Mouse (Mus musculus): ENCODE measurements around the gene 2210010C04Rik.

Gene 2210010C04Rik

DNA sequence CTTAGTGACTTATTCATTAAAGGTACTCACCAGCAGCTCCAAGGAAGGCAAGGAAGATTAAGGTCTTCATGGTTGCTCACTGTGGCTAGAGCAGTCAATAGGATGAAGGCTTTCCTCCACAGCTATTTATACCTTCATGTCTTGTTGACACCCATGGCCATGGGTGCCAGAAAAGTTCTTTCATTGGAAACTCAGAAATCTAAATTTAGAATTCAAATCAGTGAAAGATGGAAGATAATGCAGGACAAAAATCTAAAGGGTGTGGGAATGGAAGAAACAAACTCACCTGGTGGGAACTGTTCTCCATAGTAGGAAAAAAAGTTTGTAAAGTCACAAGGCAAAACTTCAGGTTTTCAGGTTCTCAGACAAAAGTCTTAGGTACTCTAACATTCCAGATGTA is at the start of gene 2210010C04Rik:
Gene 2210010C04Rik, minus strand, starts transcription at position 101 of the 400 bp plus-strand sequence.
- no peak for DNase-seq

DNA sequence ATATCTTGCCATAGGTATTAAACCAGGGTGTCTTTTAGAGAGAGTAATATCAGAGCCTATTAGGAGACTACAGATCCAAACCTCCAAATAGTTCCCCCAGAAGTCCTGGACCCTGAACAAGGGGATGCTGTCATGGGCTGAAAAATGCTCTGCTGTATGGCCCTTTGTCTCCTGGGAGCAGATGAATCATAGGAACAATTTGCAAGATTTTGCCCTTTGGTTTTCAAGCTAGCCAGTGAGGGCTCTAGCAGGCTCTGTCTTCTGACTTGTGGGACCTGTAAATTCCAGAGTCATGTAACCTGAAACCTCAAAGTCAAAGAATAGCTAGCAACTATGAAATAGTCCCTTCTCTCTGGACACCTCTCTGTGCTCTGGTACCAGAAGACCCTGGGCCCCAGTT is 44.8 kb upstream of the 2210010C04Rik start:
- DNase-seq: no peak

DNA sequence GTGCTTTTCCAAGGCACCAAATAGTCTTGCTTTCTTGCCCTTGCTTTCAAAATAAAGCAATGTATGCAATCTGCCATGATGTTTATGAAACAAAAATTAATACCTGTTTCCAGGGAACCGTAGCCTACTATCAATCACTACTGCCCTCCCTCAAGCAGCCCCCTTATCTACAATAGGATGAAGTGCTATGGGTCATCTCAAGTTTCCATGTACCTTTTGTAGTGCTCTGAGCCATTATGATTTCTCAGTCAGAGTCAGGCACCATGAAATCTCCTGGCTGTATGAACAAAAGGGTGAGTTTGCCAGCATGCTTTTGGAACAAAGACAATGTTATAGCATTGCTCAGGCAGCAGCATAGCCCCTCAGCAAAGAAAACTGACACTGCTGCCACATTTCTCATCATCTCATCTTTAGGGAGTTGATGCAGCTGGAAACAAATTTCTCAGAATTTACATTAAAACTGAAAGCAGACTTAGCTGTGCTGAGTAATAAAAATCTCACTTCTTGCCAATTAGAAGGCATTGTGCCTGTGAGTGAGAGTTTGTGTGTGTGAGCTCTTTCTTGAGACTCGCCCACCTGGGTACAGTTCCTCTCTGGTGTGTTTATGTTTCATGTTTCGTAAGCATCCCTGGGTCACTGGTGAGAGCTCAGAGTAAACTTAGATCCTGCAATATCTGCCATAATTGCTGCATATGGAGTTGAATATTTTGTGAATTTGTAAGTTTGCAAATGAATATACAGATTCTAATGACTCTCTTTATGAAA is 43.4 kb upstream of the 2210010C04Rik start:
- no peak for DNase-seq

DNA sequence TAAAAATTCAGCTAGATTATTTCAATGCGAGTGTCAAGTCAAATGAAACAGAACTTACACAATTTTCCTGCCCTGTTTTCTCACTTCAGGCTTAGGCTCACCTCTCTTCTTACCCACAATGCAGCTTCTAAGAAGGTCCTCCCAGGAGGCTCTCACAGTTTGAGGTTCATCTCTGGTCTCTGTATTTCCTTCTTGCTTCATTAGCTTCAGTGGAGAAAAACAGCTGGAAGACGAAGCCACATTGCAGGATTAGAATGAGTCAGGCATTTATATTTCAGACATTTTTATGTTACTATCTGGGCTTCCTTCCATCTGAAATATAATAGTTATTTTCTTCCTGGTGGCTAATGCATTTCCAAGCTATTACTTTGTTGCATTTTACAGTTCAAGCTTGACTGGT is 40.4 kb upstream of the 2210010C04Rik start:
- no peak for DNase-seq

DNA sequence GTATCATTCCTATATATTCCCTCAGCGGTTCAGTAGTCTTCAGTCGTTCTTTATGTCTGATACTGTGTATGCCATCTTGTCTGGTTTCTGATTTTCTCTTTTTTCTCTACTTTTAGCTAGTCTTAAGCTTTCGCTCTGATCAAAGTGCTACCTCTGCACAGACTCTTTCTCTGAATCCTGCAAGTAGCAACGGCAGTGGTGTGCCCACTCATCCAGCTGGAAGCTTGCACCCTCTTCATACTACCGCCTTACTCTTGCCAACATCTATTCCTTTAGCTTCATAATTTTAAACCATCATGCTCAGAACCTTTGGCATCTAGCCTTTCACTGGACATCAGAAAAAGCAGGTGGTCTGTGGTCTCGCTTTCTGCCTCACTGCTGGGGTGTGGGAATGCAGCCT is 28.0 kb upstream of the 2210010C04Rik start:
- DNase-seq: no peak

DNA sequence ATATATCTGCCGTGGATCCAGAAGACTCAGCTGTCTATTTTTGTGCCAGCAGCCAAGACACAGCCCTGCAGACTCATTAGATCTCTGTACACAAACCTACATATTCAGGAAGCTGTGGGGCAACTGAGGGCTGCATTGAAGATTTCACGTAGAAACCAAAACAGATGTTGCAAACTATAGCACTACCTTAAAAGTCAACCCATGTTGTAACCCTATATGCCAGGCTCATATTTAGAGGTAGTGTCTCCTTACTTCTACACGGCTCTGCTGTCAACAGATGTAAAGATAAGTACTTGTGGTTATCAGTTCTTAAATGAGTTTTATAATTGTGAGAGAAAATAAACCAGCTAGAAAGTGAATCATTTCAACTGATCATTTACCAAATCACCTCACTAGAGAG is 27.4 kb upstream of the 2210010C04Rik start:
- DNase-seq: no peak

DNA sequence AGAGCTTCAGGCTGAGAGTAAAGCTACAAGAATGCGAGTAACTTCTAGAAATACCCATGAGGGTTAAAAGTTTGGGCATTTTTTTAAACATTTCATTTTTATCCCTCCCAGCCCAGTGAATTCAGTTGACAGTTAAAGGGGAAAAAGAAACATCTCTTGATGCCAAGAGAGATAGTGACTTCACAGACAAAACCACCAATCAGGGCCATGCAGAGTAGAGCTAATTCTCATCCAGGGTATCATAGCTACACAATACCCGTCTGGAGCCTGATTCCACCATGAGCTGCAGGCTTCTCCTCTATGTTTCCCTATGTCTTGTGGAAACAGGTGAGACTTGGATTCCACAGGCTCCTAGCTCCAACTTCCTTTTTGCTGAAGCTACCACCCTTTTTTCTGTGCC is 26.8 kb upstream of the 2210010C04Rik start:
- DNase-seq: no peak

DNA sequence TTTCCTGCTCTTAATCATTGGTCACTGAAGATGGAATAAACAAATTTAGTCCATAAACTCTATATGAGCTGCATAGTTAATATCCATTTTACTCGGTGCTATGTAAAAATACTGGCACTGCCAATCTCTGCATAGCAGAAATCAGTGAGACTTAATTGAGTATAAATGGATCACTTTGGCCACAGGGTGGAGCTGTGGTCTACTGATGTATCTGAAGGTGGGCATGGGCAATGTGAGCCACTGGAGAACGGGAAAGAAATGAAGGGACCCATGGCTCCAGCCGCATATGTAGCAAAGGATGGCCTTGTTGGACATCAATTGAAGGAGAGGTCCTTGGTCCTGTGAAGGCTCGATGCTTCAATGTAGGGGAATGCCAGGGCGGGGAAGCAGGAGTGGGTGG is 25.8 kb upstream of the 2210010C04Rik start:
- DNase-seq: no peak

DNA sequence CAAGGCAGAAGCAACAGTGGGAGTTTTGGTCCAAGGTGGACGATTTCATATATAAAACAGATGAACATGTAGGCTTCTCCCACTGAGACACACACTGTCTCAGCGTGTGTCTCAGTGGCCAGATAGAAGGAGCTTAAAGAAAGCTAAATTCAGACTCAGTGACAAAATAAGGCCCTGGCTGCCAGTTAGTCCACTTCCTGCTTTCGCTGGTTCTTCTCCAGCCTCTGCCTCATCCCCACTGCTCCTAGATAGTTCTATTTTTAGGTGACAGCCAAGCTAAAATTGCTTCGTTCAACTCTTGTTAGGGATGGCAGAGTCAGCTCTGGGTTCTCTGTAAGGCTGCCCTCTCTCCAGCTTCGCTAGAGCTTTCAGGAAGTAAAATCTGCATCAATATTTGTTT is 22.3 kb upstream of the 2210010C04Rik start:
- no peak for DNase-seq

DNA sequence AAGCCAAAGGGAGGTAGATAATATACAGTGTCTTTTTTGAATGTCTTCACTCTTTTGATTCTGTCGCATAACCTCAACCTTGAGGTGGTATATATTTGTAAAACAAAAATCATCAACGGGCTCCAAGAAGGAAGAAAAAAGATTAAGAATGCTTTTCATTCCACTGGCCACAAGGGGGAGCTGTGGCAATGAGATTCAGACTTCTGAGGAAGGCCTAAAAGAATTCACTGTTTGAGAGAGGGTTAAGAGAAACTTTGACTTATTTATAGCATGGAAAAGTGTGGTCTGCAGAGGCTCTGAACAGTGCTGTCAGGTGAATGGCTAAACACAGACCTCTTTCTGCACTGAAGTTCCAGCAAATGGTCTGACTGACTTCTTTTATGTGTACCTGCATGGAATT is 20.3 kb upstream of the 2210010C04Rik start:
- peak in 1 of 2 experiments; percentile 30 for DNase-seq

DNA sequence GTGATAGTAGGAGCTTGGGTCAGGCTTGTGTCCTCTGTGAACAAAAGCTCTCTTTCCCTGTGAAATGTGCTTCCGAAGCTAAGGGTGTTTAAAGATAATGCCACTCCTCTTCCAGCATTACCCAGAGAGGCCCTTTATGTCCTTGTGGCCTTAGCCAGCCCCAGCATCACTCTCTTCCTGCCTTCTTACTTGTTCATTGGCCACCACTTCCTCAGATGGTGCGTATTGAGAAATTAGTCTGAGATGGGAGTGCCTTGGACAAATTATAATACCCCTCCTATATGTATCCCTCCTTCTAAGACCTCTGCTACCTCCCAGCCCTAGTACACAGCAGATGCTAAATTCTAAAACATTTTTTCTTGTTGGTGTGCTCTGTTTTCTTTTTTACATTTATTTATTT is 19.1 kb upstream of the 2210010C04Rik start:
- no peak for DNase-seq

DNA sequence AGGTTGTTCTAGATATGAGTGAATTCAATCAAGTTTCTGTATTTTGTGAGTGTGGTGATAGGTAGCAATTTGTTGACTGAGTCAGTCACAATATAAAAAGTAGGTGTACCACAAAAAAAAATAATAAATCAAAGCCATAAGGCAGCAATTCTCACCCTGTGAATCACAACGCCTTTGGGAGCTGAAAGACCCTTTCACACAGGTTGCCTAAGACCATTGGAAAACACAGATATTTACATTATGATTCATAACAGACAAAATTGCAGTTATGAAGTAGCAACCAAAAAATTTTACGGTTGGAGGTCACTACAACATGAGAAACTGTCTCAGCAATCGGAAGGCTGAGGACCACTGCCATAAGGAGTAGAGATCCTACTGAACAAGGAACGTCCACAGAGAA is 16.5 kb upstream of the 2210010C04Rik start:
- no peak for DNase-seq

DNA sequence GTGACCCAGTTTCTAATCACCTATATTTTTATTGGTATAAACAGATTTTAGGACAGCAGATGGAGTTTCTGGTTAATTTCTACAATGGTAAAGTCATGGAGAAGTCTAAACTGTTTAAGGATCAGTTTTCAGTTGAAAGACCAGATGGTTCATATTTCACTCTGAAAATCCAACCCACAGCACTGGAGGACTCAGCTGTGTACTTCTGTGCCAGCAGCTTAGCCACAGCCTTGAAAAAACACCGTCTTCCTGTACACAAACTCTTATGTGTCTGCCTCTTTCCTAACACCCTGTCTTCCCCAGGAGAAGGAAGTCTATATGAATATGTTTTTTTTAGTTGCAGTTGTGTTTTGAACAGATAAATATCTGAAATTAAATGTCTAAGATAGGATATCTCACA is 13.3 kb upstream of the 2210010C04Rik start:
- DNase-seq: no peak

DNA sequence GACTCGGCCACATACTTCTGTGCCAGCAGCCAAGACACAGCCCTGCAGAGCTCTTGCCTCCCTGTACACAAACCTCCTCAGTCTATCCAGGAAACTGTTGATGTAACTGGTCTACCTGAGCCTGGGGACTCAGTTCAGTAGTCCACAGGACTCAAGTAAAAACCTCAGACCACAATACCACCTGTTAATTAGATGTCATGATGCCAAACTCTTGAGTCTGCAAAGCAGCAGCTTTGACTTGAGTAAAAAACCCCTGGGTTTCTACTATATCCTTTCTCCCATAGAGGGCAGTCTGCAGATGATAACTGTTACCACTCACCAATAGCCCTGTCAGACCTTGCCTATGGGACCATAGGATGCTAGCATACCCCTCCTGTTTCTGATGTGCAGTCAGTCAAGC is 12.7 kb upstream of the 2210010C04Rik start:
- no peak for DNase-seq

DNA sequence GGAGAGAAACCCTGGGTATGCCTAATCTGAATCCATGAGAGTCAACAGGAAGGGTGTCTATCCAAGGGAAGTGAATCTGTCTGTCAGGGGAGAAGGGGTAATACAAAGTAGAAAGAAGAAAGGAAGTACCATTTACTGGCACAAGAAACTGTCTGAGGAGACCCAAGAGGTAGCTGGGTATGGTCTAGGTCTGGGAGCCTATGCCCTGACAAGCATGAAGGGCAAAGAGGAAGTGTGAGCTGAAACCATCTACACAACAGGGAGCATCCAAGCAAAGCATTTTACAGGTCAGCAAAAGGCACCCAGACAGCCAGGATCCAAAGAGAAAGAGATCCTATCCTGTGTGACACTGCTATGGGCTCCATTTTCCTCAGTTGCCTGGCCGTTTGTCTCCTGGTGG is 11.9 kb upstream of the 2210010C04Rik start:
- no peak for DNase-seq

DNA sequence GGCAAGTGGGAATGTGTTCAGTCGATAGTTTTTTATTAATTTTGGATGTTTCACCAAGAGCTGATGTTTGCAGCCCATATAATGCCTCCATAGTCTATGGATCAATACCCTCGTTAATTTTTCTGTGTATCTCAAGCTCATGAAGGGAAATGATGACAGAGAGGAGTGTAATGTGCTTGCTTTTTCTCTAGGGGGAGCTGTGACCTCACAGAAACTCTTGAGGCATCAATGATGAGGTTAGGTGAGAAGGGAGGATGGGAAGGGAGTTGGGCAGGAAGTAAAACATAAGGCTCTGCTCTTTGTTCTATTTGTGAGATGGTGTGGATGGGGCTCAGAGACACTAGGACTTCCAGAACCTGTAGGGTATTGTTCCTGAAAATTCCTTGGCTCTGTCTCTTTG is 11.2 kb upstream of the 2210010C04Rik start:
- DNase-seq: no peak

DNA sequence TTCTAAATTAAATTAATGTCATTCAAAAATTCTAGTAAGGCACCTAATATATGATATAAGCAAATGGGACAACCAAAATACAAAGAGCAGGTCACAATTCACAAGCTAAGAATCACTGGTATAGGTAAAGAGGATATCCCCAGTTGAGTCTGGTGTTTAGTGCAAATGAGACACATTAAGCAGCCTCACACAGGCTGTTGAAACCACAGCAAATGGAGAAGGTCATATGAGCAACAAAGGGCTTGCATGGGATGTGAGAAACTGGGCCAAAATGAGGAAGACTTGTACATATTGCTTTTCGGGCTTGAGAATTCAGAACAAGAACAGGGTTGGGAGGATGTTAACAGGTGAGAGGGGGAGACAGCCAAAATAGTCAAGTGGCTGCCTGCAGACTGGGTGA is 9.4 kb upstream of the 2210010C04Rik start:
- no peak for DNase-seq

DNA sequence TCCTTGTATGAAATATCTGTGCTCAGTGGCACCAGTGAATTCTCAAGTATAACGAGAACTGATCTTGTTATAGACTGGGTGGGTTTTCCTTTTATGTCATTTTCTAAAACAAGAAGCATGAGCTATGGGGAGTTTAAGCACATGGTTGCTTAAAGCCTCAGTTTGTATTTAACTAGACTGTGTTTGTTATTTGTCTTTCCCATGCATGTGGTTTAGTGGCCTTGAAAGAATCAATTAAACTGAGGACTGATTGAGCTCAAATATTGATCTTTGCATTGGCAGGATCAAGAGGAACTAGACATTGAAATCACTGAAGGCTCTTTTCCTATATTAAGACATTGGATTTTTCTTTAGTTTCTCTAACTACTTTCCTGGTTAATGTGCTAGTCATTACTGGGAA is 9.0 kb upstream of the 2210010C04Rik start:
- DNase-seq: no peak

DNA sequence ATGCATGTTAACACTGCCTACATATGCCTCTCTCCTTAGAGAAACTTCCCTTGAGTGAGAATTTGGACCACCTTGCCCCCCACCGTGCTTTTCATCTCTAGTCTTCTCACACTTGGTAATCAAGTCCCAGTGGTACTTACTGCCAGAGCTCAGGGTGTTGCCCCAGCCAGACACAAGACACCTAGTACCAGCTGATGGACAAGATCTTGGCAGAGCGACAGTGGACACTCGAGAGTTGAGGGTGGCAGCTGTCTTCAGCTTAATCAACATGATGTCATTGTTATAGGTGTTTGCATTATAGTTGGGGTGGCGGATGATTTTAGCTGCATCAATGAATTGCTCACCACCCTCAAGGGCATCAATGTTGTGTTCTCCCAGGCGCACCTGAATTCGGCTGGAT is 2.5 kb downstream of the 2210010C04Rik start:
- no peak for DNase-seq

DNA sequence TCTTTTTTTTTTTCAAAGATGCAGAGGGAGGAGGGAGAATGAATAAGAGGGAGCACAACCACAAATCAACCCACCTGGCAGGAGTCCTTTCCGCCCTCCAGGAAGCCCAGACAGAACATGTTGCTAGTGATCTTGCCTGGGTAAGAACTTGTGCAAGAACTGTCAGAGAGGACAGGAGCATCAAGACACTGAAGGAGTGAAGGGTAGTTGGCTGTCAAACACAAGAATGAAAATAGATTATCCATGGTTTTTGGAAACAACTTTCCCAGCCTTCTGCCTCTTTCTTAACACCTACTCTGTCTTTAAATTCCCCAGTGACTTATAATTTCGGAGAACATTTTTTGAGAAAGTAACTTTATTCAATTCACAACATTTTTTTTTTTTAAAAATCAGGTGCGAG is 3.1 kb downstream of the 2210010C04Rik start:
- no peak for DNase-seq

DNA sequence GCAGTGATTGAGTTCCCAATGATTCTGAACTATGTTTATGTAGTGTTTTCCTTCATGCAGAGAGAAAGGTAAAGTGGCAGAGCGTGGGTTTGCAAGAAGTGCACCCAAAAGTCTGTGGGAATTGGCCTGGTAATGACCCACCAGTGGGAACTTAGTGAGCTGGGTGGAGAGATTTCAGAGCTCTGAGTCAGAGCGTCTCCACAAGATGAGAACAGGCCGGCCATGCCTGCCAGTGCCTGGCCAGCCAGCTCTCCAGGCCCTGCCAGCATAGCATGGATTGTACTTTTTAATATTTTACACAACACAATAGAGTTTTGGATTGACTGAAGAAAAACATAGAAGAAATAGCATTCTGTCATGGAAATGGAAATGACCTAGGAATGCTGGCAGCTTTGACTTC is 4.5 kb downstream of the 2210010C04Rik start:
- DNase-seq: no peak

DNA sequence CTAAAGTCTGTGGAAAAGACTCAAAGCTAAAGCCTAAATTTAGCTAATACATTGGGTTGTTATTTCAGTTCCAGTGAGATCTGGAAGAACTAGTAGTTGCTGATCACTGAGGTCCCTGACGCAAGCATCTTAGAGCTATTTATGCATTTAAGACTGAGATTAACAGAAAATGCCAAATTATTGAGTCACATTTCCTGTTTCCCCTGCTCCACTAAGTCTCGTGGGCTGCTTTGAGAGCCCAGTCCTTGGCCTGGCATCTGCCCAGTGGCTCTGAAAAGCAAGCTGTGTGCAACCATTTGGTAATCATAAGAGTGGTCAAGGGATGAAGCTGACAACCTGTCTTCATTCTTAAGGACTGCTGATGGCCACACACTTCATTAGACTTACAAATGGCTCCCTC is 8.3 kb downstream of the 2210010C04Rik start:
- peak; percentile 4 to 33 for DNase-seq

DNA sequence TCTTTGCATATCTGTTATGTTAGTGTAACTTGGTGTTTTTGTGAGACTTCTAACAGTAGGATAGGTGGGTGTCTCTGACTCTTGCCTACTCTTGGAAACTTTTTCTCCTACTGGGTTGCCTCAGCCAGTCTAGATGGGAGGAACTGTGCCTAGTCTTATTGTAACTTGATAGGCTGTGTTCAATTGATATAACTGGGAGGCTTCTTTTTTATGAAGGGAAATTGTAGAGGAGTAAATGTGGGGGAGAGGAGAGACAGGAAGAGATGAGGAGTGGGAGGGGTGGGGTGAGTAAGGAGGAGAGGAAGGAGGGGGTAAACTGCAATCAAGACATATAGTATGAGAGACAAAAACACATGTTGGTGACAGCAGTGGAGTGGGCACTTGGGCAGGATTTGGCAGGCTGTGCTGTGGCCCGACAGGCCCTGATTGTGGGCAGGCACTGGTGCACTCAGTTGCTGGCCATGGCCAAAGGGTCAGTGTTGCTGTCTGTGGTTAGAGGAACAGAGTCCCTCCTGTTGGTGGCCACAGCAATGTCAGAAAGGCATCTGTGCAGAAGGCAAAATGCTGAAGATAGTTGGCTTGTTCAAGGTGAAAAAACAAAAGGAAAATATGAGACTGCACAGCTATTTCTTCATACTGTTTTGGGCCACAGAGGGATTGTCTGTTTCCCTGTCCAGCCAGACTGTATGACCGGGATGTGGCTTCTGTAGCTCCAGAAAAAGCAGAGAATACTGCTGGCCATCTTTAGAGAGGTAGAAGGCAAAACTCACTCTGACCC is 9.2 kb downstream of the 2210010C04Rik start:
- DNase-seq: no peak

DNA sequence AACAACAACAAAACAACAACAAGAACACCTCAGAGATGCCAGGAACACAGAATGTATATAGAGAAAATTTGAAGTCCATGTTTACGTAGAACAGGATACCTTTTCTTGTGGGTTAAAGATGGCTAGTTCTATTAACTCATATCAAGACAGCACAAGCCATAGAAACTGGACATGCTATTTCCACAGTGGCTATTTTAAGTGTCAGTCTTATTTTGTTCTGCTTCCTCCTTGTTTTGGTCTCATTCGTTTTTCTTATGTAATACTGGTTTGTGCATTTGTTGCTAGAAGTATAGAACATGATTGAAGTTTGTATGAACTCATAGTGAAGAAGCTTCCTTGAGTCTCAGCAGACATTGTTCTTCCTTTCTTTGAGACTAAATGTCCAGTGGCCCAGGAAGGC is 16.2 kb downstream of the 2210010C04Rik start:
- DNase-seq: no peak

DNA sequence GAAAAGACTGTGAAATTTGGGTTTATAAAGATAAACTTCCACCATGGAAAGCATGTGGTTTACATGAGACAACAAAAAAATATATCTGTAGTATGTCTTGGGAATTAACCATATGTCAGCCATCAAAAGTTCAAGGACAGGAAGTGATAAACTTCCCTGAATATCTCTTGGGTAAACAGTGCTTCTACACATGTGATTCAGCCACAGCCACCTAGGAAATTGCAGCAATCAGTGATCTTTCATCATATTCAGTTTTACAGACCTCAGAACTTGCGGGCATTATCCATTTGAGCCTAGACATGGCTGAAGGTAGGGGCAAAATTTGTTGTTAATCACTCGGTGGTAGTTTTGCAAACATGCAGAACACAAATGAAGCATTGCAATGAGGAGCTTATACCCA is 16.7 kb downstream of the 2210010C04Rik start:
- DNase-seq: no peak

Data from kidney, postnatal 25 days (tissue).